Mouse (Mus musculus) thymus, adult 18-20 months (tissue): Measurements from ENCODE around the gene Oasl1.
A peak's percentile ranks its signal among the peaks of the same experiment; 100 is the strongest.
"Not testable (repeated sequence)": the region's sequence is repeated elsewhere in the genome, so short reads cannot be mapped to it uniquely, and the experiment has no call there.

Experiments
- DNase-seq, 2 experiments: peaks; one replicate each; pipeline ENCODE4 v3.0.0; 2022; ENCODE audit warnings: mixed read lengths in 2 of 2

Gene Oasl1

DNA sequence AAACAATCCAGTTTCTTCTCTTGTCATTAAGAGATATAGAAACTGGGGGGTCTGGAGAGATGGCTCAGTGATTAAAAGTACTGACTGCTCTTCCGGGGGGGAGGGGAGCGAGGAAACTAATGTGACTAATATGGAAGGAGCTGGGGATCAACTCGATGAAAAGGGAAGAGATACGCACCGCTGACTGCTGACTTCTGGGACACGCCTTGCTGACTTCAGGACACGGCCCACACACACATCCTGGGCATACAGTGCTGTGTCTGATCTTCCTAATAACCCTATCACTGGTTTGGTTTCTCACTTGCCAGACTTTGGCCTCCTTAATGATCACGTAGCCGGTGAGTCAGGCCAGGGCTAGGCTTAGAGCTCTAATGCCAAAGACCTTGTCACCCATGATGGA is 3.7 kb downstream of the Oasl1 start:
- no peak for DNase-seq

DNA sequence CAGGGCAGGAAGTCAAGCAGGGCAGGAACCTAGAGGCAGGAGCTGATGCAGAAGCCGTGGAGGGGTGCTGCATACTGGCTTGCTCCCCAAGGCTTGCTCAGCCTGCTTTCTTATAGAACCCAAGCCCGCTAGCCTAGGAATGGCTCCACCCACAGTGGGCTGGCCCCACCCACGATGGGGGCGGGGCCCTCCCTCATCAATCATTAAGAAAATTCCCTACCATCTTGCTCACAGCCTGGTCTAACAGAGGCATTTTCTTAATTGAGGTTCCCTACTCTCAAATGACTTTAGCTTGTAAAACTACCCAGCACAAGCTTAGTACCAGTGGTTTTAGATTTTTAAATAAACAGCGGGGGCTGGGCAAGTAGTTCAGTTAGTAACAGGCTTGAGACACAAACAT is 8.6 kb downstream of the Oasl1 start:
- DNase-seq: no peak

DNA sequence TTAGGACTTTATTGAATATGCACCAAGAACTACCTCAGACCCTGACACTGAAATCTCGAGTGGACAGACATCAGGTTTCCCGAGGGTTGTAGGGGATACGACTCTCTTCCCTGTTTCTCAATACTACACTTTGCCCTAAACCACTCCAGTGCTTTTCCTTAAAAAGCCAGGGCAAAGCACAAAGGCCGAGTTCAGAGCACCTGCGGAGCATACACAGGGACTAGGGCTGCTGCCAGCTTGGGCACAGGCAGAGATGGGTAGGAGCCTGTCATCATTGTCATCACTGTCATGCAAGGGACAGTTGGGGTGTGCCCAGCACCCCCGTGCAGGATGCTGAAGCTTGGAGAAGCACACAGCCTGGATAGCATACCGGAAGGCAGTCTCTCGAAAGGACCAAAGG is 10.2 kb downstream of the Oasl1 start:
- DNase-seq: no peak

DNA sequence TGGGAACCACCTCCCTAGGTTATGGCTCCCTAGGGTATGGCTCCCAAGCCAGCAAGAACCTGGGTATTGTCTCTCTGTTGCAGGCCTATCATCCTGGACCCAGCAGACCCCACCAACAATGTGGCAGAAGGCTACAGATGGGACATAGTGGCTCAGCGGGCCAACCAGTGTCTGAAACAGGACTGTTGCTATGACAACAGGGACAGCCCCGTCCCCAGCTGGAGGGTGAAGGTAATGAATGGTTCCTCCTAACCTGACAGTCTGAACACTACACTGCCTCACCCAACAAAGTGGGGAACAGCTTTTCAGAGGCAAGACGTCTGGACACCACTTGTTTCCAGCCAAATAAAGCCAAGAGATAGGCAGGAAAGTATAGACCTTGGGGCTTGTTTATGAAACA is 12.8 kb downstream of the Oasl1 start:
- no peak for DNase-seq

DNA sequence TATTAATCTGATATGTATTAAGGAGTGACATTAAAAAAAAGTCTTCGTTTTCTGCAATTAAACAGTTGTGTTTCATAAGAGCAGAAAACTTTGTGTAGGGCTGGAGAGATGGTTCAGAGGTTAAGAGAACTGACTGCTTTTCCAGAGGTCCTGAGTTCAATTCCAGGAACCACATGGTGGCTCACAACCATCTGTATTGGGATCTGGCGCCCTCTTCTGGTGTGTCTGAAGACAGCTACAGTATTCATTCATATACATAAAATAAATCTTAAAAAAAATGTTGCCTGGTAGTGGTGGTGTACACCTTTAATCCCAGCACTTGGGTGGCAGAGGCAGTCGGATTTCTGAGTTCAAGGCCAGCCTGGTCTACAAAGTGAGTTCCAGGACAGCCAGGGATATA is 18.1 kb downstream of the Oasl1 start:
- not testable (repeated sequence) for DNase-seq

DNA sequence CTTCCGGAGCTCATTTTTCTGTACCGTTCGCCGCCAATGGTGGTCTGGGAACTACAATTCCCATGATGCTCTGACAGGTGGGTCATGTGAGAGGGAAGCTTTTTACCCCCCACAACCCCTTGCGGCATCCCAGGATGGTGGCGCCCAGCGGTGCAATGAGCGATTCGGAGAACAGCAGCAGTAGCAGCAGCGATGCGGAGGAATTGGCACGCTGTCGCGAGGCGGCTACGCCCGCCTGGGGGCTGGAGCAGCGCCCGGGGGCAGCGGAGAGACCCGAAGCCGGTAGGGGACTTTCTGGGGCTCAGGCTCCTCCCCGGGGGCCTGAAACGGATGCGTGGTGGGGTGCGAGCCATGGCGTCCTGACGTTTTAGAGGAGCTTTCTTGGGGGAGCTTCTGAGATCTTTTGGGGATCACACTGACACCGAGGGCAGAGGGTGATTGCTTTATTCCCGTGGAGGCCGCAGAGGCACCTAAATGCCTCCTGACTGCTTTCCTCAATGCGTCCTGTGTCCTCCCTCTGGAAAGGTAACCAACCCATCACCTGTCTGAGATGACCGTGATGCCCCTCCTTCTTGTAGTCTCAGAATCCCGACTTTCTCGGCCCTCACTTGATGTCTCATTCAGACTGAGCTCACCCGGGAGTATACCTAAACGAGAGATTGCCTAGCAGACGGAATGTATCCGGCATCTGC is 19.2 kb downstream of the Oasl1 start, which contains the start of gene 2210016L21Rik:
TSS of gene 2210016L21Rik (plus strand) at position 85 of the 692 bp plus-strand sequence.
- DNase-seq: peak; percentile 82 to 87

DNA sequence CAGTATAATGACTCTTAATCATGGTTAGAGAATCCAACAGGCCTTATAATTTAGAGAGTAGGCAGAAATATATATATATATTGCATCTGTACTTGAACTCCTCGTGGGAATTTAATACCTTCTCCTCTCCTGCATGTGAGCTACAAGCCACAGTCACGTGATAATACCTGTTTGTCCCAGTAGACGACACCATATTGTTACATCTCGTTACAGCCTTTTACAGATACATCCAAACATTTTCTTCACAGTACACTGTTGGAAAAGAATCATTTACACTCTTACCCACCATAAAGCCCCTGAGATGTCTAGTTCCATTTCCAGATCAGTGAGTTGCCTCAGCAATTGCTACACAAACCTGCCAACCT is 19.7 kb downstream of the Oasl1 start:
- no peak for DNase-seq

DNA sequence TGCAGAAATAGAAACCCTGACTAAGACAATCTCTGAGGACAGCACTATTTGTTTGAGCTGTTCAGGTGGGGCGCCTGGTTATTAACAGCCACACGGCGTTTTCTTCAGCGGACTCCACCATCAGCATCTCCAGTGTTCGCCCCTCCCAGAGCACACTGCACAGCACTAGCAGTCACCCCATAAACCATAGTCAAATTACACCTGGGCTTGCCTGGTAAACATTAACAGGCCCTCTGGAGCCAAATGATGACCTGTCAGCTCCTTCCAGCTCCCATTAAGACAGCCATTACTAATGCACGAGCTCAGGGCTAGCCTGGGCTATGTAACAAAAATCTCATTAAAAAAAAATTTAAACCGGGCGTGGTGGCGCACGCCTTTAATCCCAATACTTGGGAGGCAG is 22.0 kb downstream of the Oasl1 start:
- DNase-seq: no peak

DNA sequence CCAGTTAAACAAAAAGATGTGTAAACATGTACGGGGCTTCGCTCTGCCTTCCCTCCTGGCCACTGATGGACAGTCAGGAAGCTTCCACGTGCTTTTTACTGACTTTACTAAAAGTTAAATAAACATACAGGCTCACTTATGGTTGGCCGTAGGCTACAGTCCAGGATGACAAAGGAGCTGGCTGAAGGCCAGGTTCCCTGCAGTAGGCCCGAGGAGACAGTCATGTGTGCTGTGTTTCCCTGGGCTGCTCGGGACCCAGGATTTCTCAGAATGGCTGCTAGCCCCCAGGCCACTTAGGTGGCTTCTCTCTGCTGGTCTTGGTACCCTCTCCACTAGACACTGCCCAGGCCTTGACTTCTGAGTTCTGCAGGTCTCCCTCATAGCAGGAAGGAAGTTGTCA is 25.9 kb downstream of the Oasl1 start:
- DNase-seq: no peak

DNA sequence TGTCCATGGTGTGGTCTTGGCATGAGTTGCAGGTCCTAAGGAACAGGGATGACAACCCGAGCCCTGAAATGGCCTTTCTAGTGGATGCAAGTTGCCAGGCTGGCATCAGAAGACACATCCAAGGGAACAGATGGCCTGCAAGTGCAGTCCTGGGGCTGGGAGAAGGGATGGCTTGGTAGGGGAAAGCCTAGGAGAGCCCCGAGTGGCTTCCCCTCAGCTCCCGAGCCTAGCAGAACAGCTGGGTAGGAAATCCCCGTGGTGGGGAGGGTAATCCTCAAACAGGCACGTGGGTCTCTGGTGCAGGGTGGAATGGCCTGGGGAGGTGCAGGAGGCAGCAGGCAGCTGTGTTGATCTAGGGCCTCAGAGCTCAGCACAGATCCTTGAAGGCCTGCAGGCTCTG is 26.3 kb downstream of the Oasl1 start:
- DNase-seq: no peak

DNA sequence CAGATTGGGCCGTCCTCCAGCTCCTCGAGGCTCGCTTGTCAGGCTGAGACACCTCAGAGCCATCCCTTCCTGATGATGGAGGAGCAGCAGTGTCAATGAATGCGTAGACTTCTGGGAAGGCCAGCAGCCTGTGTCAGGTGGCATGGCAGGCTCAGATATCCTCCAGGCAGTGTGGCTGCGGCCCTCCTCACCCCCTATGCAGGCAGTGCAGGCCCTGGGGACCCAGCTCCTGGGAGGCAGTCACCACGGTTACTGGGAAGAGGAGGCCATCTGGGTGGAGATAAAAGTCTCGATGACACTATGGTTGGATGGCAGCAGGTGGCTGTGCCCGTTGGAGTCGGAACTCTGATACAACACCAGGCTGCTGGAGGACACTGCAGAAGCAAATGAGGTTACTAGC is 26.8 kb downstream of the Oasl1 start:
- no peak for DNase-seq

DNA sequence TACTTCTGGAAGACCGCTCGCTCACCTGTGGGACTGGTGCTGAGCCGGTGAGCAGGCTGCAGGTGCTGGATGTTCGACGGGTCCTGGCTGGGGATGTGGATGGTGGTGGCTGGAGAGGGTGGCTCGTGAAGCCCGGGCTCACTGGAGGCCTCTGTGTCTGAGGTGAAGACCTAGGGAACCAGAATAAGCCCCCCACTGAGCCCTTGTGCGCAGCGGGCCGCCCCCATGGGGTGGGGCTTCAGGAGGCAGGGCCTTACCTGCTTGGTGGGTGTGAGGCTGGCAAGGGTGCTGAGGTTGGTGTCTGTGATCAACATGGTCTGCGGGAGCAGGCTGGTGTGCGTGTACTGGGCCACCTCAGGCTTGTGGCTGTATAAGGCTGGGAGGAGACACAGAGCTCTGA is 27.6 kb downstream of the Oasl1 start:
- DNase-seq: no peak

DNA sequence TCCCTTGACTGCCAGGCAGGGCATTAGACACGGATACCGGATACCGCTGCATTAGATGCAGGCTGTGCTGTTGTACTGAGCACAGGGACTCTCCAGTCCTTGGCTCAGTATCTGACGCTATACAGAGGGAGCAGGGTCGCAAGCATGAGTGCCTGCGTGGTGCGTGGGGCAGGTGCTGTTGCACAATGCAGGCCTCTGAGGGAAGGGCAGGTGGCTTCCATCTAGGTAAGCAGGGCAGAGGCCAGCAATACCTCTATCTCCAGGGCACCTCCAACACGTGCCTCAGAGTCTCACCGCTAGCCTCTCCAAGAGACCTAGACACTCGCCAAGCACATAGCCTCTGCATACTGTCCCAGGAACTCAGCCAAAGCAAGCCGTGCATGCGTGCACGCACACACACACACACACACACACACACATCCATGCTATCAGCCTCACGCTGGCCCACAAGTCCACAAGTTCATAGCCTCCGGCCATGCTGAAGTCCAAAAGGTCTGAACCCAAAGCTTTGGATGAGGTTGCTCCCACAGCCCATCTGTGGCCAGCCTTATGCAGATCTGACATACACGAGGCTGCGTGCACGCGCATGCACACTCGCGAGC is 28.3 kb downstream of the Oasl1 start:
- DNase-seq: no peak

DNA sequence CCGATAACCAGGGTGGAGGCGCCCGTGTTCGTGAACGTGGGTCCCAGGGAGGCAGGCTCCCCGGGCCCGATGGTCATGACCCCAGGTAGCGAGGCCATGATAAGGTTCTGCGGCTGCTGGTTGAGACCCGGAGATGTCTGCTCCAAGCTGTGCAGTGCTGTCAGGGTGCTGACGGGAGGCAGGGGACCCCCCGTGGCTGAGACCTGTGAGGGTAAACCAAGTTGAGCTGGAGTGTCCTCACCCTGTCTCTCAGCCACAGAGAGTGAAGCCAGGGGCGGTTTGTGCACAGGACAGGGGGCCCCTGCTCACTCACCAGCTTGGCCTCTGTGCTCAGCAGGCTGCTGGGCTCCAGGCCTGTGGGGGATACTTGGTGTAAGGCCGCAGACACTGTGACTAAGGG is 30.3 kb downstream of the Oasl1 start:
- DNase-seq: no peak

DNA sequence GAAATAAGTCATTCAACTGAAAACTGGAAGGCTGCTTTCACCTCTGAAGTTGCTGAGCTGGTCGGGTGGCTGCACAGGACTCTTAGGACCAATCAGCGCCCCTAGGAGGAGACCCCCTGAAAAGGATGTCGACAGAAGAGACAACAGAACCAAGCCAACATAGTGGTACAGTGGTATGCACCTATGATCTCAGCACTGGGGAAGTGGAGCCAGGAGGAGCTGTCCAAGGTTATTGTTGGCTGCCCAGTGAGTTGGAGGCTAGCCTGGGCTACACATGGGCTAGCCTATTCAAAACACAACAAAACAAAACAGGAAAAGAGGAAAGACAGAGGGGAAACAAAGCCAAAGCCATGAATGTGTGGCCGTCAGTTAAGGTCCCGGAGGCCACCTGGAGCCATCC is 35.0 kb downstream of the Oasl1 start:
- DNase-seq: no peak

DNA sequence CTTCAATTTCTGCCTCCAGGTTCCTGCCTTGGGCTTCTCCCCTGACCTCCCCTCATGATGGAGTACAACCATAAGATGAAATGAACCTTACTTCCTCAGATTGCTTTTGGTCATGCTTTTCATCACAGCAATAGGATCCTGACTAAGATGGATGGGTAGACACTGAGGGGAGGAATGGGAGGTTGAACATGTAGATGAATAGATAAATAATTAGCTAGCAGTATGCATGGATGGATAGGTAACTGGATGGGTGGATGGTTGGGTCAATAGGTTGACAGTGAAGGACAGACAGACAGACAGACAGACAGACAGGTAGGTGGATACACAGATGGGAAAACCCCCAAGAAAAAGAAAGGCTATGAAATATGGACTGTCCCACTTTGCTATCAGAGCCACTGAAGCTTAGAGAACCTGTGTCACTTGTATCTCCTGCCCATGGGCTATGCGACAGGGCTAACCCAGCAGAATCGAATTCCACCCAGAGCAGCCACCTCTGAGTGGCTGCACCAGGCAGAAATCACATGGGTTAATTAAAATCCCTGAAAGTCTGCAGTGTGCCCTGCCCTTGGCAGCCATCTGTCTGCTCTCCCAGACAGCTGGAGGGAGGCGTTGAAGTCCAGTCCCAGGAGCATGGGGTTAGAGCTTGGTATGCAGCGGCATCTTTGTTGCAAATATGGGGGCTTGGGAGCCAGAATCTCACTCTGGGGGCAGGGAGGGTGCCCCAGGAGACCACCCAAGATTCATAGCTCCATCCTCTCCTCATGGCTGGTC is 38.7 kb downstream of the Oasl1 start:
- no peak for DNase-seq

DNA sequence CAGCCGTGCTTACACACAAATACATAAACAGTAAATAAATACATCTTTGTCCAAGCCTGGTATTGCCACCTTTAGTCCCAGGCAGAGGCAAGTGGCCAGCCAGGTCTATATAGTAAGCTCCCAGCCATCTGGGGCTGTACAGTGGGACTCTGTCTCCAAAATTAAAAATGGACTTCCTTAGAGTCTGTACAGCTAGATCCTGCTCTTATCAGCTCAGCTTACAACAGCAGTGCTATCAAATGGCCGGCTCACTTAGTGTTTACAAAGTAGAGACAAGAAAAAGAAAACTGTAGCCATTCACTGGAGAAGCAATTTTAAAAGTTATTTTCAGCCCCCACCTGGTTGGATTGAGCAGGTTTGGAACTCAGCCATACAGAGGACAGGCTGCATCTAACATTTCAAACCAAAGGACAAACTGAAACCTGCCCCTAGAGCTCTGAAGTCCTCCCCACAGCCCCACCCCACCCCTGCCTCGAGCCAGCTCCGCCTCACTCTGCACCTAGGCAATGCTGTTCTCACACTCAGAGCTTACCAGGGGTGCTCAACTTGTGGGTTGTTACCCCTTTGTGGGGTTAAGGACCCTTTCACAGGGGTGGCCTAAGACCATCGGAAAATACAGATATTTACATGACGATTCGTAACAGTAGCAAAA is 41.4 kb downstream of the Oasl1 start:
- no peak for DNase-seq

DNA sequence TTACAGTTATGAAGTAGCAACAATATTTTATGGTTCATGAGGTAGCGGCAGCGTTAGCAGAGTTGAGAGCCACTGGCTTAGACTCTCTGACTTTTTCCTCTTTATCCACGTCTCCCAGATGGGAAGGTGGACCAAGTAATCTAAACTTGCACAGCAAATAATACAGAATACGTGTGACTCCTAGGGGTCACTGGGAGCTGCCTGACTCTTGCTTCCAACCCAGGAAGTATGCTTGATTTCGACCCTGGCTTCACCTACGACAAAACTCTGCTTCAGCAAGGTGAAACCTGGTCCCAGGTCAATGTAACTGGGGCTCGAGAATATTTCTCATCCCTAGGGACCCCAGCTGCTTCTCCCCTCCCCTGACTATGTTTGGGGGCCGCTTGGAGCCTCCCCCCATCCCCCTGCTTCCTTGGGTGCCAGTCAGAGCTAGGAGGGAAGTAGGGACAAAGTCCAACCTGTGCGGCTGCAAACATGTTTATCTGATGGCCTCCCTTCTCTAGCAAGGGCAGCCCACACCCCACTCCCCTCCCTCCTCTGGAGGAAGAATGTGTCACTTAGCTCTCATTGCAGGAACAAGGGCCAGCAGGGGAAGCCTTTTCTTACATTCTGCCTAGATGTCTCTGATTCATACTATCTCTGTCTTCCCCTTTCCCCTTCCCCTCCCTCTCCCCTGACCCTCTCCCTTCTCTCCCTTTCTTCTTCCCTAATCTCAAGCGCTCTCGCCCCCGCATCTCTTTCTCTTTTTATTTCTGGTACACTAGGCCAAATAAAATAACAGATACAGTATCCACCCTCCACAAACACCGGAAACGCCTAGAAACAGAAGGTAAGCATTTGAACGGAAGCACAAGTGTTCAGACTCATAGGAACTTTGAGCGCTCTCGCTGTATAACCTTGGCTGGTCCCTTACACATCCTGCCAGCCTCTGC is 42.2 kb downstream of the Oasl1 start:
- DNase-seq: no peak

DNA sequence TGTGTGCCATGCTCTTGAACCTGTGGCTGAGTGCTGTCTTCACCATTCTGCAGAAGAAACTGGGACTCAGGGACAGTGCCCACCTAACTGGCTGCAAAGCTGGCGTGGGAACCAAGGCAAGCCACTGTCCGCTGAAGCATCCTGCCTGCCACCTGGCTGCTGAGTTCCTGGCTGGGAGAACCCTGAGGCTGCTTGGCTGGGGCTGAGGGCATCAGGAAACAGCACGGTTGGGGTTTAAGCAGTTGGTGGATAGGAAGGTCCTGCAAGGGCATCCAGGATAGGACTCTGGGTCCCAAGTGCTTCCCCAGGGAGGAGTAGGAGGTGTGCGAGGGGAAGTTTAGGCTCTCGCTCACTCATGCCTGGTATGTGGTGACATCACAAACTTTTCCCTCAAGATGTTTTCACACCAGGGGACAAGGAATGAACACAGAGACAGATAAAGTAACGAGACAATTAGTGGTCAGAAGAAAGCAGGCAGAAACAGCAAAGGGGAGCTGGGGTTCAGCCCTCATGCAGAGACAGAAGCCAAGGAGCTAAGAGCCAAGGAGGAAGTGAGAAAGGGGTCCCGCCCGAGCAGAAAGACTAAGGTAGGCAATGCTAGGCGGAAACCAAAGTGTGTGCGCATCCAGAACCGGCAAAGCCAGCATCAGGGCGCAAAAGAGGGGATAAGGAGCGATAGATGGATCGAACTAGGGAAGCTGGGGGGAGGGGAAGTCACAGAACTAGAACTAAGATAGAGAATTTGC is 44.7 kb downstream of the Oasl1 start:
- no peak for DNase-seq

DNA sequence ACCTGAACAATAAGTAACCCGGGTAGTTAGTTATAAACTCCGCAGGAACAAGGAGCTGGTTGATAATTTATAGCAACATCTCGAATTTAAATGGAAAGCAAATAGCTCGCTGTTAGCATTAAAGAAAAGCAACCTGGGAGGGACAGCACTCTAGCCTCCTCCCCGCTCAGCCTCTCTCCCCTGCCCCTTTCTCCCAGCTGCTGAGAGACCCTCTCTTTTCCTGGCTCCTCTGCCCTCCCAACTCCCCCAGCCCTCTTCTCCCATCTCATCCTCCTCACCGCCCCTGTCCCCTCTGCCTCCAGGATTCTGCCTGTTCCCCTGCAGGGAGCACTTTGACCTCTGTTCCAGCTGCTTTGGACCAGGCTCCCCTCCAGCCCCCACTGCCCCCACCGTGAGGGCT is 45.6 kb downstream of the Oasl1 start:
- DNase-seq: no peak

DNA sequence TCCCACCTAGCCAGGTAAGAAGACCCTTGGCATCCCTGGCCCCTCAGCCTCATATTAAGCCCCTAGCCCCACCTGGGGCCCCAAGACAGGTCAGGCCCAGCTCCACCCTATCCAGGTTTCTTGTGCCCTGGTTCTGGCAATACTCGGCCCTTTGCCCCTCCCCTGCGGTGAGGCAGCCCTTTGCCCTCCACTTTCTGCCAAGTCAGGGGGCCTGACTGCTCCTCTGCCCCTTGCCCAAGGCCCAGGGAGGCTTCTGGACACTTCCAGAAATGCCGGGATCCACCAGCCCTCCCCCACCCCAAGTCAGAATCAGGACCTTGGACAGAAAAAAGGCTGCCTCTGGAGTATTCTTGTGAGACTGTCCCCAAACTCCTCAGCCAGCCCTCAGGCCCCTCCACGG is 46.0 kb downstream of the Oasl1 start:
- no peak for DNase-seq
